Mouse (Mus musculus) MEL (cell line): ENCODE measurements around the gene Wbp4. TPM values are rescaled to one million over a fixed set of nuclear protein-coding genes. Genes with fewer than 3 reads are reported as not detected.
A peak's percentile ranks its signal among the peaks of the same experiment; 100 is the strongest.

Source experiments
- DNase-seq: peaks from one replicate; pipeline ENCODE4 v3.0.0; 2011; ENCODE audit warnings: low read depth, low spot score
- H3K27ac ChIP-seq: 2 replicates; pipeline ENCODE4 v1.5.1; 2012; ENCODE audit warnings: low read depth, mild to moderate bottlenecking, control low read depth, low read length, moderate library complexity; ENCODE audit not compliant: control insufficient read depth
- H3K27me3 ChIP-seq, 2 experiments: fragments of 150-350 bp in 1 of 2; sonication (generic) in 1 of 2; 2 replicates each; pipeline ENCODE4 v1.6.1; 2012; ENCODE audit warnings: low read length in 2 of 2, mild to moderate bottlenecking in 2 of 2, improper control_type of control experiment in 1 of 2, moderate library complexity in 1 of 2; ENCODE audit not compliant: insufficient read depth in 2 of 2, control insufficient read depth in 1 of 2
- H3K36me3 ChIP-seq, 2 experiments: 2 replicates each; pipeline ENCODE4 v1.6.1; 2012 to 2014; ENCODE audit warnings: low read length in 2 of 2, improper control_type of control experiment in 1 of 2, inconsistent platforms in 1 of 2, mild to moderate bottlenecking in 1 of 2; ENCODE audit not compliant: insufficient read depth in 2 of 2, control insufficient read depth in 1 of 2
- H3K4me1 ChIP-seq, 2 experiments: fragments of 150-350 bp in 1 of 2; sonication (generic) in 1 of 2; 2 replicates each; pipeline ENCODE4 v1.6.1; 2012; ENCODE audit warnings: low read length in 2 of 2, improper control_type of control experiment in 1 of 2, mild to moderate bottlenecking in 1 of 2; ENCODE audit not compliant: insufficient read depth in 2 of 2, control insufficient read depth in 1 of 2
- H3K4me3 ChIP-seq, 2 experiments: fragments of 150-350 bp in 1 of 2; sonication (generic) in 1 of 2; 2 replicates each; pipeline ENCODE4 v1.5.1; 2012; ENCODE audit warnings: low read depth in 2 of 2, low read length in 2 of 2, mild to moderate bottlenecking in 2 of 2, moderate library complexity in 2 of 2, control low read depth in 1 of 2, improper control_type of control experiment in 1 of 2; ENCODE audit not compliant: control insufficient read depth in 1 of 2, insufficient read depth in 1 of 2
- H3K79me2 ChIP-seq: 2 replicates; pipeline ENCODE4 v1.6.1; 2012; ENCODE audit warnings: mild to moderate bottlenecking, low read length, moderate library complexity; ENCODE audit not compliant: control insufficient read depth, poor library complexity, insufficient read depth
- H3K9ac ChIP-seq: 2 replicates; pipeline ENCODE4 v1.6.1; 2012; ENCODE audit warnings: low read depth, mild to moderate bottlenecking, control low read depth, low read length, moderate library complexity; ENCODE audit not compliant: control insufficient read depth, poor library complexity, severe bottlenecking
- H3K9me3 ChIP-seq: fragments of 150-350 bp; sonication (generic); replicated peaks from 2 replicates; pipeline ENCODE4 v1.6.1; 2012; ENCODE audit warnings: mild to moderate bottlenecking, low read length, improper control_type of control experiment, moderate library complexity; ENCODE audit not compliant: insufficient read depth
- BHLHE40 ChIP-seq: IDR thresholded peaks from 2 replicates; pipeline ENCODE4 v1.6.1; 2012; ENCODE audit warnings: low read depth, mild to moderate bottlenecking, inconsistent platforms, low read length, improper control_type of control experiment, borderline replicate concordance
- CHD1 ChIP-seq: IDR thresholded peaks from 2 replicates; pipeline ENCODE4 v1.6.1; 2012; ENCODE audit warnings: low read depth, mild to moderate bottlenecking, inconsistent platforms, low read length, improper control_type of control experiment
- CHD2 ChIP-seq: IDR thresholded peaks from 2 replicates; pipeline ENCODE4 v1.6.1; 2011; ENCODE audit warnings: low read length, improper control_type of control experiment
- CTCF ChIP-seq, 3 experiments: IDR thresholded peaks in 2 of 3; conservative IDR thresholded peaks in 1 of 3; 2 replicates each; pipeline ENCODE4 v1.5.1; 2011 to 2012; ENCODE audit warnings: low read length in 3 of 3, low read depth in 2 of 3, mild to moderate bottlenecking in 2 of 3, improper control_type of control experiment in 1 of 3, inconsistent platforms in 1 of 3, mixed read lengths in 1 of 3, moderate library complexity in 1 of 3; ENCODE audit not compliant: control insufficient read depth in 1 of 3, insufficient read depth in 1 of 3, poor library complexity in 1 of 3, severe bottlenecking in 1 of 3
- E2F4 ChIP-seq: IDR thresholded peaks from 2 replicates; pipeline ENCODE4 v1.6.1; 2011; ENCODE audit warnings: low read depth, low read length, improper control_type of control experiment, borderline replicate concordance
- ELF1 ChIP-seq: IDR thresholded peaks from 2 replicates; pipeline ENCODE4 v1.6.1; 2014; ENCODE audit warnings: low read depth, mild to moderate bottlenecking, inconsistent platforms, low read length, improper control_type of control experiment, moderate library complexity
- EP300 ChIP-seq, 2 experiments: IDR thresholded peaks; 2 replicates each; pipeline ENCODE4 v1.6.1; 2011; ENCODE audit warnings: improper control_type of control experiment in 2 of 2, low read length in 2 of 2, low read depth in 1 of 2, mild to moderate bottlenecking in 1 of 2
- ETS1 ChIP-seq: IDR thresholded peaks from 2 replicates; pipeline ENCODE4 v1.6.1; 2012; ENCODE audit warnings: low read depth, mild to moderate bottlenecking, inconsistent platforms, low read length, improper control_type of control experiment, moderate library complexity
- GABPA ChIP-seq: IDR thresholded peaks from 2 replicates; pipeline ENCODE4 v1.6.1; 2012; ENCODE audit warnings: low read depth, mild to moderate bottlenecking, inconsistent platforms, low read length, improper control_type of control experiment, moderate library complexity
- GATA1 ChIP-seq: IDR thresholded peaks from 2 replicates; pipeline ENCODE4 v1.6.1; 2011; ENCODE audit warnings: low read depth, low read length, improper control_type of control experiment
- HCFC1 ChIP-seq: IDR thresholded peaks from 2 replicates; pipeline ENCODE4 v1.6.1; 2012; ENCODE audit warnings: low read depth, mild to moderate bottlenecking, inconsistent platforms, low read length, improper control_type of control experiment, moderate library complexity
- JUND ChIP-seq: IDR thresholded peaks from 2 replicates; pipeline ENCODE4 v1.6.1; 2011; ENCODE audit warnings: low read depth, mild to moderate bottlenecking, improper control_type of control experiment, low read length
- KAT2A ChIP-seq: conservative IDR thresholded peaks from 2 replicates; pipeline ENCODE4 v1.6.1; 2012; ENCODE audit warnings: low read depth, low read length, improper control_type of control experiment, inconsistent platforms
- MAFK ChIP-seq: IDR thresholded peaks from 2 replicates; pipeline ENCODE4 v1.6.1; 2011; ENCODE audit warnings: low read depth, mild to moderate bottlenecking, low read length, improper control_type of control experiment, borderline replicate concordance
- MAX ChIP-seq: IDR thresholded peaks from 2 replicates; pipeline ENCODE4 v1.6.1; 2011; ENCODE audit warnings: low read length, improper control_type of control experiment
- MAZ ChIP-seq: IDR thresholded peaks from 2 replicates; pipeline ENCODE4 v1.6.1; 2012; ENCODE audit warnings: low read depth, mild to moderate bottlenecking, inconsistent platforms, low read length, improper control_type of control experiment
- MXI1 ChIP-seq: IDR thresholded peaks from 2 replicates; pipeline ENCODE4 v1.6.1; 2011; ENCODE audit warnings: mild to moderate bottlenecking, low read depth, low read length, improper control_type of control experiment
- MYB ChIP-seq: IDR thresholded peaks from 2 replicates; pipeline ENCODE4 v1.6.1; 2011; ENCODE audit warnings: mild to moderate bottlenecking, low read depth, low read length, improper control_type of control experiment
- MYC ChIP-seq: IDR thresholded peaks from 2 replicates; pipeline ENCODE4 v1.6.1; 2011; ENCODE audit warnings: low read depth, mild to moderate bottlenecking, low read length, improper control_type of control experiment, moderate library complexity
- NELFE ChIP-seq: IDR thresholded peaks from 2 replicates; pipeline ENCODE4 v1.6.1; 2011; ENCODE audit warnings: low read depth, low read length, improper control_type of control experiment
- NRF1 ChIP-seq: IDR thresholded peaks from 2 replicates; pipeline ENCODE4 v1.6.1; 2014; ENCODE audit warnings: low read depth, mild to moderate bottlenecking, inconsistent platforms, low read length, improper control_type of control experiment, moderate library complexity; ENCODE audit not compliant: poor library complexity, insufficient read depth, severe bottlenecking
- POLR2A ChIP-seq, 2 experiments: IDR thresholded peaks; 2 replicates each; pipeline ENCODE4 v1.6.1; 2011 to 2012; ENCODE audit warnings: low read length in 2 of 2, mild to moderate bottlenecking in 2 of 2, control low read depth in 1 of 2, improper control_type of control experiment in 1 of 2, low read depth in 1 of 2, moderate library complexity in 1 of 2; ENCODE audit not compliant: control insufficient read depth in 1 of 2, insufficient read depth in 1 of 2, poor library complexity in 1 of 2
- POLR2AphosphoS5 ChIP-seq: IDR thresholded peaks from 2 replicates; pipeline ENCODE4 v1.6.1; 2012; ENCODE audit warnings: low read depth, borderline replicate concordance, mild to moderate bottlenecking, inconsistent platforms, low read length, moderate library complexity, mixed read lengths
- RAD21 ChIP-seq: IDR thresholded peaks from 2 replicates; pipeline ENCODE4 v1.6.1; 2011; ENCODE audit warnings: mild to moderate bottlenecking, low read depth, low read length, improper control_type of control experiment
- RCOR1 ChIP-seq: IDR thresholded peaks from 2 replicates; pipeline ENCODE4 v1.6.1; 2012; ENCODE audit warnings: low read depth, mild to moderate bottlenecking, inconsistent platforms, low read length, improper control_type of control experiment
- SIN3A ChIP-seq: IDR thresholded peaks from 2 replicates; pipeline ENCODE4 v1.6.1; 2012; ENCODE audit warnings: low read length, improper control_type of control experiment, inconsistent platforms
- SMC3 ChIP-seq: IDR thresholded peaks from 2 replicates; pipeline ENCODE4 v1.6.1; 2011; ENCODE audit warnings: low read depth, low read length, improper control_type of control experiment
- UBTF ChIP-seq: IDR thresholded peaks from 2 replicates; pipeline ENCODE4 v1.6.1; 2012; ENCODE audit warnings: low read depth, mild to moderate bottlenecking, inconsistent platforms, low read length, improper control_type of control experiment, moderate library complexity, borderline replicate concordance; ENCODE audit not compliant: insufficient read depth
- USF1 ChIP-seq: IDR thresholded peaks from 2 replicates; pipeline ENCODE4 v1.6.1; 2014; ENCODE audit warnings: low read depth, mild to moderate bottlenecking, inconsistent platforms, low read length, improper control_type of control experiment, moderate library complexity
- ZC3H11A ChIP-seq: IDR thresholded peaks from 2 replicates; pipeline ENCODE4 v1.6.1; 2012; ENCODE audit warnings: low read depth, mild to moderate bottlenecking, inconsistent platforms, low read length, improper control_type of control experiment
- ZKSCAN1 ChIP-seq: IDR thresholded peaks from 2 replicates; pipeline ENCODE4 v1.6.1; 2012; ENCODE audit warnings: low read depth, mild to moderate bottlenecking, inconsistent platforms, low read length, improper control_type of control experiment, moderate library complexity
- ZMIZ1 ChIP-seq: IDR thresholded peaks from 2 replicates; pipeline ENCODE4 v1.6.1; 2012; ENCODE audit warnings: low read depth, mild to moderate bottlenecking, inconsistent platforms, low read length, improper control_type of control experiment, moderate library complexity
- ZNF384 ChIP-seq: IDR thresholded peaks from 2 replicates; pipeline ENCODE4 v1.6.1; 2012; ENCODE audit warnings: low read depth, mild to moderate bottlenecking, inconsistent platforms, low read length, improper control_type of control experiment
- polyA plus RNA-seq, 2 experiments: library from polyadenylated mRNA; stranded (reverse) in 1 of 2; unstranded in 1 of 2; fragments of >175 nt in 1 of 2; fragments of >200 nt in 1 of 2; gene quantifications; 2 replicates each; pipeline versions ENCODE4 v1.2.1 to v1.2.4; 2012; ENCODE audit warnings: low replicate concordance in 2 of 2, low read depth in 1 of 2; ENCODE audit not compliant: insufficient read length in 2 of 2, insufficient read depth in 1 of 2, missing spikeins in 1 of 2
- total RNA-seq: library from RNA; depleted of rRNA; stranded (reverse); fragments of 300-350 nt; gene quantifications from 2 replicates; pipeline ENCODE4 v1.2.3, GENCODE M21; 2012

Gene Wbp4
- total and polyA plus RNA-seq, 3 experiments: 15.9 to 87.6 (median 22.1) TPM

- peak; percentile 29; the same call in 1 of the 2 replicates for TF ChIP-seq JUND
- peak; percentile 99 to 100 for TF ChIP-seq EP300 (IDR thresholded peaks at IDR 0.05; ENCODE audit: low read depth in 1 of 2, low read length in 2 of 2)
- peak; percentile 59; the same call in 1 of the 2 replicates for TF ChIP-seq BHLHE40
- peak; percentile 31 for TF ChIP-seq NELFE
These were observed 40.3 kb upstream of the Wbp4 start (continued) for GRCm38 (mm10) chr14:79521471-79522117.

- DNase-seq: peak; percentile 53
- Histone ChIP-seq H3K27ac (peak overlapping the region; percentile 100), H3K4me1 (peaks cover 30 to 32% of the 10 kb centered on the region in 2 experiments), H3K4me3 (peak overlapping the region; percentile 25 to 35; a peak in 3 of 4 replicates), H3K9ac (peak overlapping the region; percentile 75), H3K79me2 (peaks cover 77% of the 10 kb centered on the region), H3K36me3 (peaks cover 0 to 51% of the 10 kb centered on the region in 2 experiments; a peak in 2 of 4 replicates), H3K9me3 (no peaks in the 10 kb centered on the region), H3K27me3 (no peaks in the 10 kb centered on the region)
- no peak for TF ChIP-seq CHD1
- TF ChIP-seq SIN3A: 0 out of 2 replicates have a peak, but pooled peaks have one; percentile 54
- TF ChIP-seq KAT2A: no peak; the same call in 1 of the 2 replicates
- 0 out of 2 replicates have a peak, but pooled peaks have one; percentile 27 for TF ChIP-seq MAZ
- TF ChIP-seq ELF1: no peak
- TF ChIP-seq RAD21: no peak
- TF ChIP-seq ZNF384: no peak
- no peak for TF ChIP-seq GATA1
- TF ChIP-seq BHLHE40: no peak
- TF ChIP-seq JUND: no peak
- TF ChIP-seq CTCF (IDR thresholded peaks at IDR 0.05 in 2 of 3, conservative IDR thresholded peaks at IDR 0.05 in 1 of 3; ENCODE audit: control insufficient read depth in 1 of 3, insufficient read depth in 1 of 3, low read depth in 2 of 3, low read length in 3 of 3, poor library complexity in 1 of 3, severe bottlenecking in 1 of 3): no peak
- TF ChIP-seq MAFK: no peak
- no peak; the same call in 1 of the 2 replicates for TF ChIP-seq RCOR1
- 0 out of 4 replicates have a peak, but pooled peaks of 1 of the 2 experiments have one; percentile 6 for TF ChIP-seq EP300 (IDR thresholded peaks at IDR 0.05; ENCODE audit: low read depth in 1 of 2, low read length in 2 of 2)
- no peak for TF ChIP-seq UBTF
- no peak for TF ChIP-seq ZC3H11A
- TF ChIP-seq E2F4: no peak
- TF ChIP-seq CHD2: no peak
- TF ChIP-seq MYB: 0 out of 2 replicates have a peak, but pooled peaks have one; percentile 25
- TF ChIP-seq ETS1: 0 out of 2 replicates have a peak, but pooled peaks have one; percentile 14
- TF ChIP-seq SMC3: 0 out of 2 replicates have a peak, but pooled peaks have one; percentile 5
- no peak for TF ChIP-seq MYC
- no peak for TF ChIP-seq USF1
- TF ChIP-seq POLR2A (IDR thresholded peaks at IDR 0.05; ENCODE audit: control insufficient read depth in 1 of 2, insufficient read depth in 1 of 2, low read depth in 1 of 2, low read length in 2 of 2, poor library complexity in 1 of 2): no peak
- no peak for TF ChIP-seq NRF1
- no peak for TF ChIP-seq HCFC1
- TF ChIP-seq MAX: peak; percentile 30; the same call in 1 of the 2 replicates
- 0 out of 2 replicates have a peak, but pooled peaks have one; percentile 15 for TF ChIP-seq ZMIZ1
- no peak for TF ChIP-seq POLR2AphosphoS5
- TF ChIP-seq ZKSCAN1: no peak
- peak; percentile 23; the same call in 1 of the 2 replicates for TF ChIP-seq MXI1
- no peak for TF ChIP-seq GABPA
- no peak; the same call in 1 of the 2 replicates for TF ChIP-seq NELFE
These were observed 39.7 kb upstream of the Wbp4 start for GRCm38 (mm10) chr14:79521056-79521455.
